Mouse (Mus musculus): Measurements from ENCODE around the gene Mcpt4.
"Not testable (repeated sequence)": the region's sequence is repeated elsewhere in the genome, so short reads cannot be mapped to it uniquely, and the experiment has no call there.

The Mcpt4 gene

GRCm38 (mm10) chr14:56062213-56062612 is at the start of gene Mcpt4:
Gene Mcpt4, minus strand, starts transcription at chr14:56062313.
- DNase-seq (ENCODE audit: low read depth, low spot score) = not testable (repeated sequence)

- DNase-seq (ENCODE audit: low read depth, low spot score) = no peak
Measured at GRCm38 (mm10) chr14:56105447-56106180, 43.5 kb upstream of the Mcpt4 start.

- no peak for DNase-seq (ENCODE audit: low read depth, low spot score)
Measured at GRCm38 (mm10) chr14:56105016-56105415, 42.9 kb upstream of the Mcpt4 start.

- DNase-seq (ENCODE audit: low read depth, low spot score) = no peak
Measured at GRCm38 (mm10) chr14:56103452-56103851, 41.3 kb upstream of the Mcpt4 start.

- no peak for DNase-seq (ENCODE audit: low read depth, low spot score)
Measured at GRCm38 (mm10) chr14:56102386-56102785, 40.3 kb upstream of the Mcpt4 start, which contains the start of gene Ctsg. Gene Ctsg, minus strand, starts transcription at chr14:56102574.

DNA sequence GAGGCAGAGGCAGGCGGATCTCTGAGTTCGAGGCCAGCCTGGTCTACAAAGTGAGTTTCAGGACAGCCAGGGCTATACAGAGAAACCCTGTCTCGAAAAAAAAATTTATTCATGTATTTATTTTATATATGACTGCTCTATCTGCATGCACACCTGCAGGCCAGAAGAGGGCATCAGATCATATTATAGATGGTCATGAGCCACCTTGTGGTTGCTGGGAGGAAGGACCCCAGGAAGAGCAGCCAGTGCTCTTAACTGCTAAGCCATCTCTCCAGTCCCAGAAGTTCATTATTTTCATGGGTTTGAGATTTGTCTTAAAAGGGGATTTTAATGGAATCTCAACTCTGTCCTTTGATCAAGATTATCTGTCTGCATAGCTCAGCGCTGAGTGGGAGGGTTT is 36.8 kb upstream of the Mcpt4 start:
- peak; percentile 3 for DNase-seq (ENCODE audit: low read depth, low spot score)

DNA sequence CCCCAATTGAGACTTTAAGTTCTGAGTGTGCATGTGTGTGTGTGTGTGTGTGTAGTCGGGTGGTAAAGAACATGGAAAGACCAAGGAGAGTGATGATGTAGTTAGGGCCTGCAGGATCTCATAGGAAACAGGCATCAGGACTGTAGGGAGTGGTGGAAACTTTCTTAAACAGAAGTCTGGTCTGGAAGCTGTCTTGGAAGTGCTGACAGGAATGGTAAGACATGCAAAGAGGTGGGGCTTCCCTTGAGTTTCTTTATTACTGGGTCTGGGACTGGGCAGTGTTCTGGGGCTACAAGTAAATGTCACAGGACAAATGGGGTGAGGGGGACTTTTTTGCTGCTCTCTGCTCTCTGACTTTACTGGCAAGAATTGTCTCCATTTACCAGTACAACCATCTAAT is 35.5 kb upstream of the Mcpt4 start:
- no peak for DNase-seq (ENCODE audit: low read depth, low spot score)

- no peak for DNase-seq (ENCODE audit: low read depth, low spot score)
Measured at GRCm38 (mm10) chr14:56093353-56093752, 31.2 kb upstream of the Mcpt4 start.

DNA sequence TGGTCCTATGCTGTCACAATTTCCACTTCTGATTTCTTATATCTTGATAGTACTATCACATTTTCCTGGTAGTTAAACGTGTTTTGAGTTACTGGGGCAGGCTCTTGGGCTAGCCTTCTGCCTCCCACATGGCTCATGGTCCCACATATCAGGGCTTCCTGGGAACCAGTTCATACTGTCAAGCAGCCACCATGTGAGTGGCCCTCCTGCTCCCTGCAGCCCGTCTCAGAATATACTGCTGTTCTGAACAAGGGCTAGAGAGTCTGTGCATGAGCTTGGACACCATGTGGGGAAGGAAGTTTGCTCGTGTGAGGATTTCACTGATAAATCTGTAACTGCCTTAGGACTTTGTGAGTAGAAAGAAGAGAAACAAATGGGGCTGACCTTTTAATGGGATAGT is 24.6 kb upstream of the Mcpt4 start:
- DNase-seq (ENCODE audit: low read depth, low spot score) = no peak

- DNase-seq (ENCODE audit: low read depth, low spot score) = no peak
Measured at GRCm38 (mm10) chr14:56085167-56085566, 23.1 kb upstream of the Mcpt4 start, which contains the start of gene Mcpt8. Gene Mcpt8, minus strand, starts transcription at chr14:56085273.

GRCm38 (mm10) chr14:56082016-56082415 is 19.9 kb upstream of the Mcpt4 start:
- no peak for DNase-seq (ENCODE audit: low read depth, low spot score)

DNA sequence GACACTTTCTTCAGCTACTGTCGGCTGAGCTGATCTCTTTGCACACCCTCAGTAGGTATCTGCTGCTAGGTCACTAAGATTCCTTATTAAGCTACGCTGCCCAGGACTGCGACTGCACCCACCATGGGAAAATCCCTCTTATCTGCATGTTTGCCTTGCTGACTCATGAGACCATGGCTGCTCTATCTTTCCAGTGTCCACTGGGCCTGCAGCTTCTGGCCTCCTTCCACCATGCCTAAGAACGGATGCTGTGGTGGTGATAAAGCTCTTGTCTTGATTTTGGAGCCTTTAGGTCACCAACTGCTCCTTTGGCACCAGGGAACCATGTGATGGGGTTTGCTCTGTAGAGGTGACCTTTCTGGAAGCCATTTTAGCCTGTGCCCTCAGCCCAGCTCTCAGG is 4.4 kb downstream of the Mcpt4 start:
- no peak for DNase-seq (ENCODE audit: low read depth, low spot score)

DNA sequence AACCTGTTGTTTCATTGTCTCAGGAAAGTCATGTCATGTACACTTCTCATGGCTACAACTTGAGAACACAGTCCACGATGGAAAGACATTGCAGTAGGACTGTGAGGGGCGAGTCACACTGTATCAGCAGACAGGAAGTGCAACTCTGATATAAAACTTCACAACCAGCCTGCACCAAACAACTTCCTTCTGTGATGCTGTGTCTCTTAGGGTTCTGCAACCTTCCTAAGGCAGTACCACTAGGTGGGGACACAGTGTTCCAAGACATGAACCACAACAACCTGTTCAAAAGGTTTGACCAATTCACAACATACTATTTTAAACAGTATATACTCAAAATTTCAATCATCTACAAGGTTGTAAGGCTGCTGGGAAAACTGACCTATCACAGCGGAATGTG is 6.7 kb downstream of the Mcpt4 start:
- no peak for DNase-seq (ENCODE audit: low read depth, low spot score)

GRCm38 (mm10) chr14:56041792-56042191 is 20.3 kb downstream of the Mcpt4 start, which contains the start of gene Mcpt2:
Gene Mcpt2, plus strand, starts transcription at chr14:56042041.
- DNase-seq (ENCODE audit: low read depth, low spot score) = not testable (repeated sequence)

DNA sequence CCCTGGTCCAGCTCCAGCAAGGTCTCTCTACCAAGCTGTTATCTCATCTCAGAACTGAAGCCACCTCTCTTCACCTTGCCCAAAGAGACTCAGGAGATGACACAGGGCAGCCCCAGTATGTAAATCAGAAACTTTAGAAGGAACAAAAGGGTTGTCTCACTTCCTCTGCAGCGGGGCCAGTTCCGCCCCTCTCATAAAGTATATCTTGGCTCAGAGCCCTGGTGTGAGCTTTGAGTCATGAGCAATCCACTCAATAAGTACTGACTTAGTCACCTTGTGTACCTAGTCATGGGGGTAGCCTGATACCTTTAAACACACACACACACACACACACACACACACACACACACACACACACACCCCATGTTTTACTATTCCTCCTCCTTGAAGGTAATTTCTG is 27.7 kb downstream of the Mcpt4 start:
- DNase-seq (ENCODE audit: low read depth, low spot score) = no peak

DNA sequence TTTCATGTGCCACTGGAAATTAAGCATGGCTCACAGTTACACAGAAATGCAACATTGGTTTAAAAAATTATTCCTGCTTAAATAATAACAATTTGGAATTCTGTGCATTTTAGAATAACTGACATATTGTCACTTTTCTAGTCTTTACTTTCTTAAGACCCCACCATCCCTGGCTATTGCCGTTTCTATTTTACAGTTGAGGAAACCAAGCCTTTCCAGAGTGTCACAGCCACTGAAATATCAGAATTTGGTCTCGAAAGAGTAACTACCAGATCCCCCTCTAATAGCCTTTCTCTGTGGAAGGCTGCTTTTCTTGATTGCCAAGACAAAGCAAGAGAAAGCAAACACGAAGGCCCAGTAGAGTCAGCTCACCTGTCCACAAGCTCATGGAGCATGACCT is 31.7 kb downstream of the Mcpt4 start, which contains the start of gene Mcpt9:
TSS of gene Mcpt9 (minus strand) at position 101 of the 400 bp plus-strand sequence.
- not testable (repeated sequence) for DNase-seq (ENCODE audit: low read depth, low spot score)

DNA sequence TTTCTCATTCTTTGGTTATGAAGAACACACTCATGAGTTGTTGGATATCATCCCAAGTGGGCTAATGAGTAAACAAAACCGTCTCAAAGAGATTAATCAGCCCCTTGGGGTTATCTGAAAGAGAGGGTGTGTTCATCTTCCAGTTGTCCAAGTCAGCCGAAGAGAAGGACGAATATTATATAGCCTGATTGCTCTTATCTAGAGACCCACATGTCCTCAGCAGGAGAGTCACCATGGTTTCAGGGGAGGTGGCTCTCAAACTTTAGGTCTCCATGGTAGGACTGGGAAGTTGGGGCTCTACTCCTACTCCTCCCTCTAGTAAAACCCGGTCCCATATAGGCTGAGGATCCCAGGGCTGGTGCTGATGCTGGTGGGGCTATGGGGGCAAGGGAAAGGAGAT is 40.8 kb downstream of the Mcpt4 start:
- not testable (repeated sequence) for DNase-seq (ENCODE audit: low read depth, low spot score)

DNA sequence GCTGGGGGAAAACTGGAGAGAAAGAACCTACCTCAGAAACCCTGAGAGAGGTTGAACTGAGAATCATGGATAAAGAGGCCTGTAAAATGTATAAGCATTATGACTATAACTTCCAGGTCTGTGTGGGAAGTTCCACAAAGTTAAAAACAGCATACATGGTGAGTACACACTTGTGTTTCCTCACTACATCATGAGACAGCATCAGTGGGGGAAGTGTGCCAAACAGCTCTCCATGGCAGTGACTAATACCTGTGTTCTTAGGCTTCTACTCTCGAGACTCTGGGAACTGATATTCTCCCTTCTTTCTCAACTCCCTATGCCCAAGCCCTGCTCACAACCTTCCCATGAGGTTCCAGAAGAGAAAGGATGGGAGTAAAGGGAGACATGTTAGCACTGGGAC is 42.7 kb downstream of the Mcpt4 start:
- DNase-seq (ENCODE audit: low read depth, low spot score) = no peak

GRCm38 (mm10) chr14:56017671-56018070 is 44.4 kb downstream of the Mcpt4 start, which contains the start of gene Mcpt1:
Gene Mcpt1, plus strand, starts transcription at chr14:56017971.
- DNase-seq (ENCODE audit: low read depth, low spot score) = not testable (repeated sequence)

GRCm38 (mm10) chr14:56013924-56014323 is 48.2 kb downstream of the Mcpt4 start:
- DNase-seq (ENCODE audit: low read depth, low spot score) = no peak

GRCm38 (mm10) chr14:56013147-56013546 is 49.0 kb downstream of the Mcpt4 start:
- no peak for DNase-seq (ENCODE audit: low read depth, low spot score)

All from embryo, embryonic 11.5 days (tissue).